Mouse (Mus musculus) heart, embryonic 11.5 days (tissue): ENCODE results near the gene Pafah1b2. TPM values are rescaled to one million over a fixed set of nuclear protein-coding genes. Genes with fewer than 3 reads are reported as not detected.

Experiments used
- ATAC-seq: fragments of 200-750 bp; cut with Nextera tagmentation; replicated peaks from 2 replicates; pipeline ENCODE4 v1.8.0; 2017; ENCODE audit warnings: moderate library complexity; ENCODE audit not compliant: insufficient number of reproducible peaks, low FRiP score, low TSS enrichment
- H3K27ac ChIP-seq: fragments of 300-500 bp; sonication (generic); 2 replicates; pipeline ENCODE4 v1.5.1; 2014; ENCODE audit warnings: mild to moderate bottlenecking, low read depth, low read length
- H3K27me3 ChIP-seq: fragments of 300-500 bp; sonication (generic); 2 replicates; pipeline ENCODE4 v1.6.1; 2014; ENCODE audit warnings: mild to moderate bottlenecking, low read length, mixed read lengths; ENCODE audit not compliant: control insufficient read depth, insufficient read depth
- H3K36me3 ChIP-seq: fragments of 300-500 bp; sonication (generic); 2 replicates; pipeline ENCODE4 v1.6.1; 2014; ENCODE audit warnings: mild to moderate bottlenecking, low read length, moderate library complexity, mixed read lengths; ENCODE audit not compliant: control insufficient read depth, insufficient read depth
- H3K4me1 ChIP-seq: fragments of 300-500 bp; sonication (generic); 2 replicates; pipeline ENCODE4 v1.6.1; 2014; ENCODE audit warnings: low read length; ENCODE audit not compliant: control insufficient read depth, insufficient read depth
- H3K4me2 ChIP-seq: fragments of 300-500 bp; sonication (generic); 2 replicates; pipeline ENCODE4 v1.6.1; 2014; ENCODE audit warnings: mild to moderate bottlenecking, moderate library complexity
- H3K4me3 ChIP-seq: fragments of 300-500 bp; sonication (generic); 2 replicates; pipeline ENCODE4 v1.5.1; 2014; ENCODE audit warnings: low read depth, low read length
- H3K9ac ChIP-seq: fragments of 300-500 bp; sonication (generic); 2 replicates; pipeline ENCODE4 v1.6.1; 2014; ENCODE audit warnings: mild to moderate bottlenecking, low read depth, low read length, moderate library complexity
- H3K9me3 ChIP-seq: fragments of 300-500 bp; sonication (generic); replicated peaks from 2 replicates; pipeline ENCODE4 v1.6.1; 2016; ENCODE audit warnings: low read length; ENCODE audit not compliant: control insufficient read depth
- WGBS: fragments of 180-500 bp; shearing (Covaris S2); extraction: QIAGEN DNeasy Blood & Tissue Kit; methylation state at CpG from one replicate; pipeline ENCODE4 v1.1.7; 2014; ENCODE audit not compliant: insufficient replicate concordance; 5-methylcytosine and 5-hydroxymethylcytosine counted together
- polyA plus RNA-seq: library from polyadenylated mRNA; unstranded; fragments of >200 nt; fragmentation: Nextera tagmentation; extraction: Ambion mirVana; gene quantifications from 2 replicates; pipeline ENCODE4 v1.2.1, GENCODE M21; 2014

The Pafah1b2 gene
- polyA plus RNA-seq, 1 experiment from 2014 or later, result 155 TPM

DNA sequence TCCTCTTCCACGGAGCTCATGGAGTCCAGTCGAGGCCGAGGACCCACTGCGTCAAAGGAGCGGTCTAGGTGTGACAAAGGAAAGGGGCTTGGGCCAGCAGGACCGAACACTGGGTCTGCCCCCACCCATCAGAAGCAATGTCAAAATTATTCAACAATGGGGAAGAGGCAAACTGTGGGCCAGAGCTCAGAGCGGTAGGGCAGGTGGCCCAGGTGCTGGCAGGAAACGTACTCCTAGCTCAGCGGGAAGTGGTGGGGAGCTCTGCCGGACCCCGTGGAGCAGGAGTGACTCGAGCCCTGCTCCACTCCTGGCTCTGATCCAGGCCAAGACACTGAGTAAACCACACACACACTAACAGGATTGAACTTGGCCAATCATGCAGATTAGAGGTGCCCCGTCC, 66.8 kb downstream of the Pafah1b2 start:
- Histone ChIP-seq H3K9me3 (no peaks in the 10 kb centered on the region), H3K4me2 (no peak overlapping the region), H3K4me1 (no peaks in the 10 kb centered on the region), H3K27me3 (no peaks in the 10 kb centered on the region), H3K36me3 (peaks cover 37% of the 10 kb centered on the region), H3K9ac (no peak overlapping the region), H3K27ac (no peak overlapping the region), H3K4me3 (no peak overlapping the region)
- ATAC-seq, result no peak
- WGBS, result 88% methylated on average over 13 of the region's 13 CpGs

DNA sequence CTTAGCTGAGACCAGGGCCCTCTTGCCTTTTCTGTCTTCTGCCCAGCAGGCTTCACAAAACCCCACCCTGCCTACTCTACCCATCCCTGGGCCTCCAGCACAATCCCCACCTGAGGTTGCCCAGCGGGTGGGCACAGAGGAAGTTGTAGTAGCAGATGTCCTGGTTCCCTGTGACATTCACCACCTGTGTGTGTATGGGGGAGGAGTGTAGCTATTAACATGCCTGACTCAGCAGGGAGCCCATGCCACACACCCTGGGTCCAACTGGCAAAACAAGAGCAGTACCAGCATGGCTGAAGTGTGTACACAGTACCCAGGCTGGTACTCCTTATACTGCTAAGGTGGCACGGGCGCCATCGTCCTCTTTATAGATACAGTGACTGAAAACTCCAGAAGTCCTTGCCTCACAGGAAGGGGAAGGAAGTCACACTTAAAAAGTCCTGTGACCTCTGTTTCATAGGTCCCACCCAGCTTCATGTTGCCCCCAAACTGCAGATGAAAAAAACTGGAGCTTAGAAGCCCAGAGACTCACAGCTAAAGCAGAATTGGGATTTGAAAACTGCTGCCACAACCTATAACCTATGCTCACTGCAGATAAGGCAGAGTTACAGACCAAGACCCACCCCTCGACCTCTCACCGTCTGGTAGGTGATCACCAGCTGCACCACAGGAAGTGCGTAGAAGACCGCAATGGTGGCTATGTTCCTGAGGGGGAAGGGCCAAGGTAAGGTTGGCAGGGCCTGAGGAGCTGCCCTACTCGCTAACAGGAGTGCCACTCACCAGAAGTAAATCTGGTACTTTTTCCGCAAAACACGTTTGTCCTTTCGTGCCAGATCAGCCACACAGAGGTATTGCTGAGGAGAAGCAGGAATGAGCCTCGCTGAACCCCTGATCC, 67.7 kb downstream of the Pafah1b2 start:
- ATAC-seq, result no peak
- no peak overlapping the region for H3K4me2 ChIP-seq
- 80% methylated on average over 13 of the region's 13 CpGs for WGBS

GRCm38 (mm10) chr9:45943628-45944505, 68.6 kb downstream of the Pafah1b2 start:
- Histone ChIP-seq H3K4me1 (no peaks in the 10 kb centered on the region), H3K9me3 (no peaks in the 10 kb centered on the region), H3K27me3 (no peaks in the 10 kb centered on the region), H3K4me2 (no peak overlapping the region), H3K27ac (no peak overlapping the region), H3K9ac (no peak overlapping the region), H3K4me3 (no peak overlapping the region), H3K36me3 (peaks cover 31% of the 10 kb centered on the region)
- 87% methylated on average over 8 of the region's 8 CpGs for WGBS
- 0 out of 2 replicates have a peak, but pooled peaks have one; percentile 23 for ATAC-seq

More for the DNA sequence above, 67.7 kb downstream of the Pafah1b2 start:
- H3K4me3 ChIP-seq, result no peak overlapping the region
- H3K27ac ChIP-seq, result no peak overlapping the region
- no peaks in the 10 kb centered on the region for H3K4me1 ChIP-seq
- peaks cover 35% of the 10 kb centered on the region for H3K36me3 ChIP-seq
- H3K9ac ChIP-seq, result no peak overlapping the region
- no peaks in the 10 kb centered on the region for H3K27me3 ChIP-seq
- H3K9me3 ChIP-seq, result no peaks in the 10 kb centered on the region

- H3K27me3 ChIP-seq, result no peaks in the 10 kb centered on the region
- no peak overlapping the region for H3K9ac ChIP-seq
- no peak overlapping the region for H3K27ac ChIP-seq
- H3K4me2 ChIP-seq, result no peak overlapping the region
- H3K9me3 ChIP-seq, result no peaks in the 10 kb centered on the region
- ATAC-seq, result no peak
- 80% methylated on average over 8 of the region's 8 CpGs for WGBS
- peaks cover 35% of the 10 kb centered on the region for H3K36me3 ChIP-seq
- H3K4me1 ChIP-seq, result no peaks in the 10 kb centered on the region
- H3K4me3 ChIP-seq, result no peak overlapping the region
Measured at GRCm38 (mm10) chr9:45942916-45943315, 69.6 kb downstream of the Pafah1b2 start.

DNA sequence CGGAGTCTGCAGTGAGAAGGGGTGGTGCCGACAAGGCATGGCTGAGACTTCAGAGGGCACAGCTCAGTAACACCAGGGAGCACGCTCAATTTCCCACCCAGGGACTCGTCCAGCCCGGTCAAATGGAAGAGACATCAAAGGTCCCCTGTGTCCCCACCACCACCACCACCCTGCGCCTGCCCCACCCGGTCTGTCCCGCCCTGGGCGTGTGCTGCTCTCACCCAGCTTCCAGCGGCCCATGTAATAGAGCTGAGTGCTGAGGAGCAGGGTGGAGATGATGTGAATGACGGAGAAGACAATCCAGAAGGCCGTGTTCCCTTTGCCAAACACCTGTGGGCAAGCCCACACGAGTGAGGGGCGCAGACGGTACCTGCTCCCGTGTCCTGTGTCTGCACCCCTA, 70.0 kb downstream of the Pafah1b2 start:
- Histone ChIP-seq H3K9me3 (no peaks in the 10 kb centered on the region), H3K27ac (no peak overlapping the region), H3K36me3 (peaks cover 35% of the 10 kb centered on the region), H3K4me1 (no peaks in the 10 kb centered on the region), H3K9ac (no peak overlapping the region), H3K4me2 (no peak overlapping the region), H3K4me3 (no peak overlapping the region), H3K27me3 (no peaks in the 10 kb centered on the region)
- ATAC-seq, result no peak
- 87% methylated on average over 16 of the region's 16 CpGs for WGBS

DNA sequence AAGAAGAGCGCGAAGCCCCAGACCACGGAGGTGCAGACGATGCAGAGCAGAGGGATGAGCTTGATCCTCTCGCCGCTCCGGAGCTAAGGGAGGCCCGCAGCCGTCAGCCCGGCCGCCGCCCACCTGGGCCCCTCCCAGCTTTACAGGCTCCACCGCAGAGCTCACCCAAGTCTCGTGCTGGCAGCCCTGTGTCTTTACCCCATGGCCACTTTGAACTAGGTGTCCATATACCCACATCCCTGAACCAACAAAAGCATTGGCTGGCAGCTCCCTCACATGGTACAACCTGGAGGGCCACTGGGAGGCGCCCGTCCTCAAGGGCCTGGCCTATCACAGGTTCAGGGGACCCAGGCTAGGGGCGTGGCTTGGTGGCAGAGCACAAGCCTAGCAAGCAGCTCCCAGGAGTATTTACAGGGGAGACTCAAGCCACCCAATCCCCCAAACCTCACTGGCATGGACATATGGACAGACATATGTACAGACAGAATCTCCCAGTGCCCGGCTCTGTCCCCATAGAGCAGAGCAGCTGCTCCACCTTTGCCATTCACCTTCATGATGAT, 71.1 kb downstream of the Pafah1b2 start:
- Histone ChIP-seq H3K4me1 (peaks cover 4% of the 10 kb centered on the region), H3K4me3 (no peak overlapping the region), H3K9me3 (no peaks in the 10 kb centered on the region), H3K36me3 (peaks cover 35% of the 10 kb centered on the region), H3K4me2 (no peak overlapping the region), H3K27ac (no peak overlapping the region), H3K9ac (no peak overlapping the region), H3K27me3 (no peaks in the 10 kb centered on the region)
- 63% methylated on average over 18 of the region's 18 CpGs for WGBS
- ATAC-seq, result no peak

DNA sequence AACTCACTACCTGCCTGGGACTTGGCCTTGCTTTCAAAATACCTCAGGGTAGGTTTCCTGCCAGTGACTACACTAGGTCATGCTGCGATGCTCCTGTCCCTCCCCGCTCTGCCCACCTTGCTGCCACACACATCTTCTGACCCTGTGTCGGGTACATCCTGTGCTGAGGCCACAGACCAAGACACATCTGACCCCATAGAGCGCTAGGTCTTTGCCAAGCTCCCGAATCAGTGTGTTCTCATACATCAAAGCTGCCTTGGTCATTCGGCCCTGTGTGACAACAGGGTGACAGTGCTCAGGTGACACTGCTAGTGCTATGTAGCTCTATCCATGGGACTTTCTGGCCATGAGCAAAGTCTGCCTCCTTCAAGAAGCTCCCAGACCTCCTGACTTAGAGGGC, 72.7 kb downstream of the Pafah1b2 start:
- Histone ChIP-seq H3K27ac (no peak overlapping the region), H3K9ac (no peak overlapping the region), H3K4me1 (peaks cover 13% of the 10 kb centered on the region), H3K36me3 (peaks cover 31% of the 10 kb centered on the region), H3K27me3 (no peaks in the 10 kb centered on the region), H3K4me2 (no peak overlapping the region), H3K4me3 (no peak overlapping the region), H3K9me3 (no peaks in the 10 kb centered on the region)
- 85% methylated on average over 6 of the region's 6 CpGs for WGBS
- no peak for ATAC-seq

DNA sequence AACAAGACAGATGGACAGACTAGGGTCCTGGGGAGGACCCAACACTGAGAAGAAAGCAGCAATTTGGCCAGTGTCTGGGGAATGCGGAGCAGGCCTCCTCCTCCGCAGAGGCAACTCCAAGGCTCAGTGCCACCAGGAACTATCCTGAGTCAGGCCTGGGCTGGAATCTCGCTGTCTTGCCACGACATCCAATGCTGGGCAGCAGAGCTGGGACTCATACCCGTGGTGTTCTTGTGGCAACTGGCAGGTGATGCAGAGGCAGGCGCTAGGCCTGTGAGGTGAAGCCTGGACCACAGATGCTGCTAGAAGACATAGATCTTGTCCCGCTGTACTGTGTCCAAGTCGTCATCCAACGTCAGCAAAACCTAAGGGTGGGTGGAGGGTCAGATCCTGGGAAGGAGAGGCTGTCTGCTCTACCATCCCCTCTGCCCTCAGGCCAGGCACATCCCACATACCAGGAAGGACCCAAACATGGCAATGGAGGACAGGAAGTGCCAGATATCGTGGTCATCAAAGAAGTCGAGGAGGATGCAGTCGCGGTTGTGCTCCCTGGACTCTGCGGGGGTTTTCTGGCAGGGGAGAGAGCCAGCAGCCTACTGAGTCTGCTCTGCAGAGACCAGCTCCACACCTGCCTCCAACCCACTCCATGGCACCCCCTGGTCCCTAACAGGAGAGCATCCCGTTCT, 73.4 kb downstream of the Pafah1b2 start:
- no peak overlapping the region for H3K4me2 ChIP-seq
- peaks cover 25% of the 10 kb centered on the region for H3K36me3 ChIP-seq
- 81% methylated on average over 15 of the region's 15 CpGs for WGBS
- peaks cover 17% of the 10 kb centered on the region for H3K4me1 ChIP-seq
- no peak overlapping the region for H3K4me3 ChIP-seq
- no peak overlapping the region for H3K27ac ChIP-seq
- H3K9me3 ChIP-seq, result no peaks in the 10 kb centered on the region
- no peaks in the 10 kb centered on the region for H3K27me3 ChIP-seq
- no peak overlapping the region for H3K9ac ChIP-seq
- ATAC-seq, result no peak
